Mouse (Mus musculus): ENCODE measurements around the gene Ap1m2. TPM values are rescaled to one million over a fixed set of nuclear protein-coding genes. Genes with fewer than 3 reads are reported as not detected.

The Ap1m2 gene
- polyA plus RNA-seq (2014; fragmentation: Illumina TruSeq; extraction: RNeasy Lipid Tissue Mini Kit (QIAGEN cat#74804); ENCODE audit: low read depth, low replicate concordance) = not detected

GRCm38 (mm10) chr9:21312134-21312533 lies at the start of gene Ap1m2:
TSS of gene Ap1m2 (minus strand) at chr9:21312337.

GRCm38 (mm10) chr9:21320619-21321512 lies 8.7 kb upstream of the Ap1m2 start, which contains the start of gene Slc44a2:
TSS of gene Slc44a2 (plus strand) at chr9:21320698.

GRCm38 (mm10) chr9:21291022-21291787 lies 20.9 kb downstream of the Ap1m2 start, which contains the start of gene Cdkn2d:
TSS of gene Cdkn2d (minus strand) at chr9:21291407.

GRCm38 (mm10) chr9:21287571-21288402 lies 24.4 kb downstream of the Ap1m2 start, which contains the start of gene Kri1:
TSS of gene Kri1 (minus strand) at chr9:21287969.

DNA sequence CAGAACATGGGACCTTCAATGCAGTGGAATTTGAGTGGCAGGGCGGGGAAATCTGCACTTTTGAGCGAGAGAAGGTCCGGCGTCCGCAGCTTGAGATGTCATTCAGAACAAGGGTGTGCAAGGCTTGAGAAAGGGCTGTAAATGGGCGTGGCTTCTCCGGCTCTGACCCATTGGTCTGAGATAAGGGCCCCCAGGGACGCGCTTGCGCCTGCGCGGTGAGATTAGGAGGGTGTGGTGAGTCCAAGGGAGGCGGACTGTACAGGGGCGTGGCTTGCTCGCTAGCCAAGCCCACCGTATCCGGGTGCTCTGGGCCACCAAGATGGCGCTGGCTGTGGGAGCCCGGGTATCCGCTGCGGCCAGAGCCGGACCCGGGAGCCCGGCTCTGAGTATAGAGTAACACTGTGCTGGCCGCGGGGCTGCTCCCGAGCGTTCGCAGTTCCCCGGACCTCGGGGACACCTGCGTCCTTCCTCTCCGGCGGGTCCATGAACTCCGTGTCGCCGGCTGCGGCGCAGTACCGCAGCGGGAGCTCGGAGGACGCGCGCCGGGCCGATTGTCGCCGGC lies 47.1 kb downstream of the Ap1m2 start, which contains the start of gene Atg4d:
Gene Atg4d, plus strand, starts transcription at position 294 of the 562 bp plus-strand sequence.

DNA sequence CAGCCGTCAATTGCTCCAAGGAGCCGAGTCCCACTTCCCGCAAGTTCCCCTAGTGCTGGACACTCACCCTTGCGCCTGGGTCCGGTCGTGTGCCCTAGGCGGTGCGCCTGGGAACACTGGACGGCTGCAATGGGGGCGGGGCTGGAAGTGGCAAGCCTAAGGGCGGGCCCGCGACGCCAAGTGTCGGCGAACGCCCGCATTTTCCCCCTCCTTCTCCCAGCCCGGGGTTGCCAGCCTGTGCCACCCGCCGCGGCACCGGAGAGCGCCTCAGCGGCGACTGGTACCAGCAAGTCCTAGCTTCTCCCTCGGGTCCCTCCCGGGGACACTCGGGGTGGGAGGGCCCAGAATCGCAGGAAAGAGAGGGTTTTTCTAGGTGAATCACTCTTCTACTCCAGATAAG lies 63.8 kb downstream of the Ap1m2 start, which contains the start of gene S1pr5:
Gene S1pr5, minus strand, starts transcription at position 118 of the 400 bp plus-strand sequence.

Other genes with a start within 250 kb of the Ap1m2 start
- gene Zglp1, start 245.2 kb downstream of the Ap1m2 start, polyA plus RNA-seq (2014; fragmentation: Illumina TruSeq; extraction: RNeasy Lipid Tissue Mini Kit (QIAGEN cat#74804); ENCODE audit: low read depth, low replicate concordance) = not detected
- gene Gm49373, start 239.2 kb downstream of the Ap1m2 start, polyA plus RNA-seq (2014; fragmentation: Illumina TruSeq; extraction: RNeasy Lipid Tissue Mini Kit (QIAGEN cat#74804); ENCODE audit: low read depth, low replicate concordance) = 0.42 TPM
- gene Fdx1l, start 238.7 kb downstream of the Ap1m2 start, polyA plus RNA-seq (2014; fragmentation: Illumina TruSeq; extraction: RNeasy Lipid Tissue Mini Kit (QIAGEN cat#74804); ENCODE audit: low read depth, low replicate concordance) = 47.3 TPM
- 0.97 TPM for gene Gm38431, start 220.3 kb downstream of the Ap1m2 start, polyA plus RNA-seq (2014; fragmentation: Illumina TruSeq; extraction: RNeasy Lipid Tissue Mini Kit (QIAGEN cat#74804); ENCODE audit: low read depth, low replicate concordance)
- 23.3 TPM for gene Raver1, start 220.3 kb downstream of the Ap1m2 start, polyA plus RNA-seq (2014; fragmentation: Illumina TruSeq; extraction: RNeasy Lipid Tissue Mini Kit (QIAGEN cat#74804); ENCODE audit: low read depth, low replicate concordance)
- 11.4 TPM for gene Tyk2, start 181.1 kb downstream of the Ap1m2 start, polyA plus RNA-seq (2014; fragmentation: Illumina TruSeq; extraction: RNeasy Lipid Tissue Mini Kit (QIAGEN cat#74804); ENCODE audit: low read depth, low replicate concordance)
- 166 TPM for gene Cdc37, start 162.4 kb downstream of the Ap1m2 start, polyA plus RNA-seq (2014; fragmentation: Illumina TruSeq; extraction: RNeasy Lipid Tissue Mini Kit (QIAGEN cat#74804); ENCODE audit: low read depth, low replicate concordance)
- gene Pde4a, start 146.6 kb downstream of the Ap1m2 start, polyA plus RNA-seq (2014; fragmentation: Illumina TruSeq; extraction: RNeasy Lipid Tissue Mini Kit (QIAGEN cat#74804); ENCODE audit: low read depth, low replicate concordance) = 46.1 TPM
- 35.8 TPM for gene Keap1, start 73.0 kb downstream of the Ap1m2 start, polyA plus RNA-seq (2014; fragmentation: Illumina TruSeq; extraction: RNeasy Lipid Tissue Mini Kit (QIAGEN cat#74804); ENCODE audit: low read depth, low replicate concordance)
- 0.97 TPM for gene S1pr5, start 63.9 kb downstream of the Ap1m2 start, polyA plus RNA-seq (2014; fragmentation: Illumina TruSeq; extraction: RNeasy Lipid Tissue Mini Kit (QIAGEN cat#74804); ENCODE audit: low read depth, low replicate concordance)
- 51.7 TPM for gene Atg4d, start 47.0 kb downstream of the Ap1m2 start, polyA plus RNA-seq (2014; fragmentation: Illumina TruSeq; extraction: RNeasy Lipid Tissue Mini Kit (QIAGEN cat#74804); ENCODE audit: low read depth, low replicate concordance)
- gene Kri1, start 24.4 kb downstream of the Ap1m2 start, polyA plus RNA-seq (2014; fragmentation: Illumina TruSeq; extraction: RNeasy Lipid Tissue Mini Kit (QIAGEN cat#74804); ENCODE audit: low read depth, low replicate concordance) = 22.2 TPM
- 21.9 TPM for gene Cdkn2d, start 20.9 kb downstream of the Ap1m2 start, polyA plus RNA-seq (2014; fragmentation: Illumina TruSeq; extraction: RNeasy Lipid Tissue Mini Kit (QIAGEN cat#74804); ENCODE audit: low read depth, low replicate concordance)
- gene Slc44a2, start 8.4 kb upstream of the Ap1m2 start, polyA plus RNA-seq (2014; fragmentation: Illumina TruSeq; extraction: RNeasy Lipid Tissue Mini Kit (QIAGEN cat#74804); ENCODE audit: low read depth, low replicate concordance) = 78.8 TPM
- gene Ilf3, start 55.5 kb upstream of the Ap1m2 start, polyA plus RNA-seq (2014; fragmentation: Illumina TruSeq; extraction: RNeasy Lipid Tissue Mini Kit (QIAGEN cat#74804); ENCODE audit: low read depth, low replicate concordance) = 26.8 TPM
- gene Qtrt1, start 99.5 kb upstream of the Ap1m2 start, polyA plus RNA-seq (2014; fragmentation: Illumina TruSeq; extraction: RNeasy Lipid Tissue Mini Kit (QIAGEN cat#74804); ENCODE audit: low read depth, low replicate concordance) = 12.9 TPM
- 57.1 TPM for gene Dnm2, start 112.6 kb upstream of the Ap1m2 start, polyA plus RNA-seq (2014; fragmentation: Illumina TruSeq; extraction: RNeasy Lipid Tissue Mini Kit (QIAGEN cat#74804); ENCODE audit: low read depth, low replicate concordance)
- 47.0 TPM for gene Tmed1, start 197.9 kb upstream of the Ap1m2 start, polyA plus RNA-seq (2014; fragmentation: Illumina TruSeq; extraction: RNeasy Lipid Tissue Mini Kit (QIAGEN cat#74804); ENCODE audit: low read depth, low replicate concordance)
- gene AB124611, start 213.8 kb upstream of the Ap1m2 start, polyA plus RNA-seq (2014; fragmentation: Illumina TruSeq; extraction: RNeasy Lipid Tissue Mini Kit (QIAGEN cat#74804); ENCODE audit: low read depth, low replicate concordance) = 1.2 TPM
- gene Carm1, start 234.6 kb upstream of the Ap1m2 start, polyA plus RNA-seq (2014; fragmentation: Illumina TruSeq; extraction: RNeasy Lipid Tissue Mini Kit (QIAGEN cat#74804); ENCODE audit: low read depth, low replicate concordance) = 49.9 TPM

Measured in heart, adult 10 weeks (tissue).